Mouse (Mus musculus) megakaryocyte-erythroid progenitor cell, adult 5-6 weeks (primary cell): ENCODE data around the gene Lrwd1. TPM values are rescaled to one million over a fixed set of nuclear protein-coding genes. Genes with fewer than 3 reads are reported as not detected.
"Not testable (repeated sequence)": the region's sequence is repeated elsewhere in the genome, so short reads cannot be mapped to it uniquely, and the experiment has no call there.

Source experiments
- ATAC-seq: replicated peaks from 2 replicates; pipeline ENCODE4 v1.8.0; 2016; ENCODE audit warnings: mild to moderate bottlenecking, inconsistent platforms; ENCODE audit not compliant: severe bottlenecking, poor library complexity, low FRiP score, low TSS enrichment
- total RNA-seq, 2 experiments: library from RNA; stranded (forward) in 1 of 2; stranded (reverse) in 1 of 2; fragments of 200-1000, 215-1000 nt in 1 of 2; fragments of >200 nt in 1 of 2; fragmentation: Nextera tagmentation in 1 of 2; gene quantifications; 2 replicates each; pipeline ENCODE4 v1.2.3; 2014 to 2017

Gene Lrwd1
- total RNA-seq, 2 experiments from 2014 or later: 49.6 to 64.7 TPM

- no peak for ATAC-seq
Measured at GRCm38 (mm10) chr5:136152365-136152764, 16.5 kb upstream of the Lrwd1 start.

GRCm38 (mm10) chr5:136149134-136149576, 13.3 kb upstream of the Lrwd1 start:
- peak; percentile 76 for ATAC-seq

GRCm38 (mm10) chr5:136147704-136148103, 11.8 kb upstream of the Lrwd1 start:
- no peak for ATAC-seq

GRCm38 (mm10) chr5:136146936-136147335, 11.1 kb upstream of the Lrwd1 start:
- no peak for ATAC-seq

DNA sequence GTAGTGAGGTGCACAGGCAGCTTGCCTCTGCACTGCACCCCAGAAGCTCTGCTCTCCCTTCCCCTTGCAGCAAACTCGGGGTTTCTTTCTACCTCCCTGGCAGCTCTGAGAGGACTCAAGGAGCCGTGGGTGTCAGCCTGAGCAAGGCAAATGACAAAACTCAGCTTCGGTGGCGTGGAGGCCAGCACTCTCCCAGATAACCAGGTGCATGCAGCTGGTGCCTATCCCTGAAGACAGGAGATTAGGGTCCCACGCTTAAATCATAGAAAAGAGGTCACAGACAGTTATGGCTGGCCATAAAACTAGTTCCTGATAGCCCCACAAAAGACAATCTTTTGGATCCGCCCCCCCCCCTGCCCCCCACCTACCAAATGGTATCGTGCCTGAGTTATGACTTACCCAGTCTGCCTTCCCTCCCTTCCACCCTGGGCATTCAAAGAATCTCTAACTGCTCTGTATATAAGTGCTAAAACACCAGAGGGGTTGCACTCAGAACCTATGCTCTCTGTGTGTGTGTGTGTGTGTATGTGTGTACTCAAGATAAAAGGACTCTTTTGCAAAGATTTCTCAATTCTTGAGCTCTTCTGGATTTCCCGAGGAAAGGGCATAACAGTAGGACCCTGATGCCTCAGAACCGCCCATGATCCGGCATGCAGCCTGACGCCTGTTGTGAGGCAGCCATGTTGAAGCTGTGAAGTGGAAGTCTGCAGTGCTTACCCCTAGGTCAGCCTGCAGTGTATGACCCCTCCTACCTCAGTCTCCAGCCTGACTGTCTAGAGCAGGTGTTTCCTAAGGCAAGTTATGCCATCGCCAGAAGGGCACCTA, 8.9 kb upstream of the Lrwd1 start:
- ATAC-seq: peak; percentile 65

GRCm38 (mm10) chr5:136143161-136143755, 7.4 kb upstream of the Lrwd1 start:
- ATAC-seq: no peak

DNA sequence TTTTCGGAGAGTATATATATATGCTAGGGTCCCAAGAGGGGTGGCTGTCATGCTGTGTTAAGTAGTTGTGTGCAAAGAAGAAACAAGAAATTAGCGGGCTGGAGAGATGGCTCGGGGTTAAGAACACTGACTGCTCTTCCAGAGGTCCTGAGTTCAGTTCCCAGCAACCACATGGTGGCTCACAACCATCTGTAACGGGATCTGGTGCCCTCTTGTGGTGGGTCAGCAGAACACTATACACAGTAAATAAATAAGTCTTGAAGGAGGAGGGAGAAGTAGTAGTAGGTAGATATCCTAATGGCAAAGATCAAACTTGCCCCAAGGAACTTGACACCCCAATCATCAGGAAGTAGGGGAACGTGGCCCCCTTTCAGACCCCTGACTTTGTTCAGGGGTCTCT, 6.9 kb upstream of the Lrwd1 start:
- no peak for ATAC-seq

DNA sequence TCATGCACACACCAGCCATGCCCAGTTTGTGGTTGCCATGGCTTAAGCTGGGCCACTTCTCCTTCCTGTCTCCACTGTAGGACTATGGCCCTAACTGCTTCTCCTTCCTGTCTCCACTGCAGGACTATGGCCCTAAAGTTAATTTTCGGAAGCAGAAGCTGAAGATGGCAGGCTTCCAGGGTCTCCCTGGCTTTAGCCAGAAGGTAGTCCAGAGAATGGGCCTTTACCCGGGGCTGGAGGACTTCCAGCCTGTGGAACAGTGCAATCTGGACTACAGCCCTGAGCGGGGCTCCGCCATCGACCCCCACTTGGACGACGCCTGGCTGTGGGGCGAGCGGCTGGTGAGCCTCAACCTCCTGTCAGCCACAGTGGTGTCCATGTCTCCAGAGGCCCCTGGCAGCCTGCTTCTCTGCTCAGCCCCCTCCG, 4.2 kb upstream of the Lrwd1 start:
- no peak for ATAC-seq

GRCm38 (mm10) chr5:136139393-136139792, 3.5 kb upstream of the Lrwd1 start:
- no peak for ATAC-seq

- 0 out of 2 replicates have a peak, but pooled peaks have one; percentile 31 for ATAC-seq
Measured at GRCm38 (mm10) chr5:136137658-136138274, 1.9 kb upstream of the Lrwd1 start.

DNA sequence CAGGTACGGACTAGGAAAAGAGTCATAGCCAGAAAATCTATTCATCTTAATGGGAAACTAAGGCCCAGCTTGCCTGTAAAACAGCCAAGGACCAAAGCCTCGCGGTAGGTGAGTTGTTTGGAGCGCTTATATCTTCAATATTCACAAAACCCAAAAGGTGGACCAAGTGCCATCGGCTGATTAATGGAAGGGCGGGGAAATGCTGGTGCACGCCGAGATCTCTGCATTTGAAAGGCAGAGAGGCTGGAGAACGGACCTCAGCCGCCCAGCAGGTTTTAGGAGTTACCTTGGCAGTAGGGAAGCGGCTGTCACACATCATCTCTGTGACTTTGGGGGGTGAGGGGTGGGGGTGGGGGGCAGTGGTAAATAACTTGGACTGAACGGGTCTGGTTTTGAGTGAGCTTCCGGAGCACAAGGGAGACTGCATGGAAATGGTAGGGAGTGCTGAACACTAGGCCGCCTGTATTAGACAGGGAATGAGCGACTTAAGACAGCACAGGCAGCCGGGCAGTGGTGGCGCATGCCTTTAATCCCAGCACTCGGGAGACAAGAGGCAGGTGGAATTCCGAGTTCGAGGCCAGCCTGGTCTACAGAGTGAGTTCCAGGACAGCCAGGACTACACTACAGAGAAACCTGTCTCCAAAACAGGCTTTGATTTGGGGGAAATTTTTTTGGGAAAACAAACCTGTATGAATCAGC, 567 bp upstream of the Lrwd1 start:
- no peak; the same call in 1 of the 2 replicates for ATAC-seq

GRCm38 (mm10) chr5:136122165-136122564, 13.7 kb downstream of the Lrwd1 start:
- no peak for ATAC-seq

GRCm38 (mm10) chr5:136116784-136117112, 19.1 kb downstream of the Lrwd1 start:
- ATAC-seq: peak; percentile 61

GRCm38 (mm10) chr5:136115891-136116783, 19.7 kb downstream of the Lrwd1 start, which contains the start of gene Polr2j:
Polr2j (plus strand) TSS chr5:136116631.
- peak; percentile 93 for ATAC-seq

DNA sequence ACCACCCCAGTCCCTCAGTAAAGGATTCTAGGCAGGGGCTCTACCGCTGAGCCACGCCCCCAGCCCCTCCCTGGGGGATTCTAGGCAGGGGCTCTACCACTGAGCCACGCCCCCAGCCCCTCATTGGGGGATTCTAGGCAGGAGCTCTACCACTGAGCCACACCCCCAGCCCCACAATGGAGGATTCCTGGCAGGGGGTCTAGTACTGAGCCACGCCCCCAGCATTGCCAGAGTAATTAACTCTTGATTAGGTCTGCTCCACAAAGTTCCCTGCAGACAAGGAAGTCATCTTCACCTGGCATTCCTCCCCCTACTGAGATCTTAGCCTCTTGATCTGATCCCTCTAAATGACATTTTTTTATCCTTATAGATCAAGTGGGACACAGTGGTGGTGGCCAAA, 22.3 kb downstream of the Lrwd1 start:
- ATAC-seq: not testable (repeated sequence)

DNA sequence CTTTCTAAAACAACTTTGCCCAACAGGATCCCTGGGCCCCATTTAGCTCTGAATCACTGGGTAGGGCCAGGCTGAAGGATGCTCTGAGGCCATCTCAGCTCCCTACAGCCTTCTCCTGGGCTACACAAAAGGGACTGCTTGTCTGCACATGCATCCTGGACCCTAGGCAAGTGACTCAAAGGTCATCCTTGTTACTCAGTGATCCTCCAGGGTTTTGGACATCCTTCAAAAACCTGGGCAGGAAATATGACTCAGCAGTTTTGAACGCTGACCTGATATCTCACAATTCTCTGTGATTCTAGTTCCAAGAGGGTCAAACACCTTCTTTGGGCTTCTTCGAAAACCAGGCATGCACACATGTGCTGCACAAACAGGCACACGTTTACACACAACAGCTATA, 26.8 kb downstream of the Lrwd1 start:
- ATAC-seq: no peak

- ATAC-seq: no peak
Measured at GRCm38 (mm10) chr5:136108486-136108885, 27.4 kb downstream of the Lrwd1 start.

DNA sequence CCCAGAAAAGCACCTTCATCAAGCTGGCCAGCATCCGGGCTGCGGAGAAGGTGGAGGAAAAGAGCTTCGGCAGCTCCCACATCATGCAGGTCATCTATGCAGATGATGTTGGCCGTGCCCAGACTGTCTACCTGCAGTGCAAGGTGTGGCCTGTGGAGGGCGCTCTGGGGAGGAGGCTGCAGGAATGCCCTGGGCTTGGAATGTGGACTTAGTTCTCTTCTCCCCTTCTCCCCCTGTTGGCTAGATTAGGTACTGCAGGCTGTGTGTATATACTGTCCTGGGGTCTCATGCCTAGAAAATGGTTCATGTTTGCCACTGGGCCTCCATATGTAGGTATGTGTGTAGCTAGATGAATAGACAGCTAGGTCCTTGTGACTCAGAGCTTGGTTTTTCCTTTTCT, 31.4 kb downstream of the Lrwd1 start:
- ATAC-seq: peak; percentile 16; the same call in 1 of the 2 replicates
